In genomic region chr9:58805601-58806318, GRCm38 (mm10) we compare ENCODE assay signal across 8 mouse cellular contexts. TPM values are rescaled to one million over a fixed set of nuclear protein-coding genes. Genes with fewer than 3 reads are reported as not detected.
DNase-seq lines count a peak whose midpoint lies in the region; ATAC-seq lines count a peak whose summit lies in the region.

No protein-coding gene starts in this region.

- H3K4me2 ChIP-seq in embryonic facial prominence, embryonic 12.5 days (replicated peaks): peak overlapping the region; percentile 51
- H3K4me2 ChIP-seq in heart, embryonic 14.5 days (ENCODE audit: low read length): peak overlapping the region; percentile 54
- peak overlapping the region; percentile 49 for H3K4me2 ChIP-seq in kidney, embryonic 16.5 days (replicated peaks; ENCODE audit: low read depth, low read length)

- DNase-seq in left cerebral cortex, postnatal 25 days (ENCODE audit: low spot score in 2 of 2): peak; percentile 14 to 60
- DNase-seq in left cerebral cortex, adult 11 months (ENCODE audit: low spot score): no peak
- peak; percentile 73 for DNase-seq in lung, postnatal 14 days
- peak; percentile 59 for DNase-seq in ovary, postnatal 14 days (ENCODE audit: low spot score)
- DNase-seq in frontal cortex, postnatal 36 days (ENCODE audit: low spot score in 2 of 2): no peak

- 0 out of 2 replicates have a peak overlapping the region, but pooled peaks have one; percentile 23 for H3K27ac ChIP-seq in embryonic facial prominence, embryonic 12.5 days
- H3K27ac ChIP-seq in heart, embryonic 14.5 days (replicated peaks in 1 of 2; ENCODE audit: control insufficient read depth in 1 of 2, insufficient read depth in 1 of 2, low read depth in 2 of 2, low read length in 2 of 2): peak overlapping the region; percentile 30 to 49; a peak in 2 of 4 replicates
- no peak overlapping the region for H3K27ac ChIP-seq in kidney, embryonic 16.5 days (ENCODE audit: low read length)

- 0 out of 2 replicates have a peak overlapping the region, but pooled peaks have one; percentile 5 for H3K9ac ChIP-seq in embryonic facial prominence, embryonic 12.5 days
- no peak overlapping the region for H3K9ac ChIP-seq in heart, embryonic 14.5 days (ENCODE audit: low read length)
- H3K9ac ChIP-seq in kidney, embryonic 16.5 days (replicated peaks; ENCODE audit: low read length): 0 out of 2 replicates have a peak overlapping the region, but pooled peaks have one; percentile 3

- 0 out of 2 replicates have a peak, but pooled peaks cover 3% of the 10 kb centered on the region for H3K4me1 ChIP-seq in embryonic facial prominence, embryonic 12.5 days
- peaks cover 56 to 57% of the 10 kb centered on the region in 2 experiments for H3K4me1 ChIP-seq in heart, embryonic 14.5 days (ENCODE audit: control insufficient read depth in 2 of 2, insufficient read depth in 2 of 2, low read length in 2 of 2)
- peaks cover 6% of the 10 kb centered on the region; the same call in 1 of the 2 replicates for H3K4me1 ChIP-seq in kidney, embryonic 16.5 days (ENCODE audit: insufficient read depth, low read length)

- ATAC-seq in embryonic facial prominence, embryonic 12.5 days (ENCODE audit: insufficient number of reproducible peaks, insufficient read depth, low FRiP score, low TSS enrichment): 0 out of 2 replicates have a peak, but pooled peaks have one; percentile 52
- ATAC-seq in heart, embryonic 14.5 days (ENCODE audit: insufficient number of reproducible peaks, insufficient read depth, low FRiP score, low read depth): no peak
- ATAC-seq in kidney, embryonic 16.5 days (ENCODE audit: low FRiP score, low TSS enrichment): peak; percentile 57

- no peaks in the 10 kb centered on the region for H3K9me3 ChIP-seq in embryonic facial prominence, embryonic 12.5 days
- H3K9me3 ChIP-seq in heart, embryonic 14.5 days (ENCODE audit: control insufficient read depth, low read length): no peaks in the 10 kb centered on the region
- H3K9me3 ChIP-seq in kidney, embryonic 16.5 days (ENCODE audit: low read length): no peaks in the 10 kb centered on the region

- 11% methylated on average over 15 of the region's 15 CpGs for WGBS in embryonic facial prominence, embryonic 12.5 days
- 7% methylated on average over 15 of the region's 15 CpGs for WGBS in heart, embryonic 14.5 days
- WGBS in kidney, embryonic 16.5 days: 9% methylated on average over 15 of the region's 15 CpGs

- intact Hi-C loops in left cerebral cortex, postnatal 25 days (cut with DNase I): no loop called here

- no peaks in the 10 kb centered on the region for H3K27me3 ChIP-seq in embryonic facial prominence, embryonic 12.5 days
- no peaks in the 10 kb centered on the region for H3K27me3 ChIP-seq in heart, embryonic 14.5 days (ENCODE audit: control insufficient read depth, insufficient read depth, low read length)
- H3K27me3 ChIP-seq in kidney, embryonic 16.5 days (ENCODE audit: insufficient read depth, low read length): no peaks in the 10 kb centered on the region

- no peaks in the 10 kb centered on the region for H3K36me3 ChIP-seq in embryonic facial prominence, embryonic 12.5 days
- no peaks in the 10 kb centered on the region for H3K36me3 ChIP-seq in heart, embryonic 14.5 days (ENCODE audit: control insufficient read depth, insufficient read depth, low read length)
- H3K36me3 ChIP-seq in kidney, embryonic 16.5 days (ENCODE audit: insufficient read depth, low read length): no peaks in the 10 kb centered on the region

- H3K4me3 ChIP-seq in embryonic facial prominence, embryonic 12.5 days: peak overlapping the region; percentile 26
- H3K4me3 ChIP-seq in heart, embryonic 14.5 days (ENCODE audit: control insufficient read depth in 1 of 2, insufficient read depth in 1 of 2, low read depth in 1 of 2, low read length in 2 of 2): peak overlapping the region; percentile 13 to 15; a peak in 3 of 4 replicates
- peak overlapping the region; percentile 17 for H3K4me3 ChIP-seq in kidney, embryonic 16.5 days (ENCODE audit: low read length)

RNA-seq across cellular contexts. Expression of gene Hcn4, which starts 17.5 kb away (rescaled TPM):
- 1 to 10 TPM; 7.2 to 7.8 TPM for total RNA-seq in left cerebral cortex, postnatal 25 days (2021)
- polyA plus RNA-seq in embryonic facial prominence, embryonic 12.5 days (2016; fragmentation: Nextera tagmentation; extraction: Ambion mirVana): 0.62 and 0.64 TPM in 2 replicates
- 2.0 and 3.6 TPM in 2 replicates for polyA plus RNA-seq in heart, embryonic 14.5 days (2014; fragmentation: Nextera tagmentation; extraction: Ambion mirVana)
- 0.34 and 0.39 TPM in 2 replicates for polyA plus RNA-seq in kidney, embryonic 16.5 days (2015; fragmentation: Nextera tagmentation; extraction: Ambion mirVana)

Comparison
In these comparisons a context has a peak if more than half of its experiments do, and no peak if none do; other contexts are left out.
1. DNase-seq: peak in left cerebral cortex, postnatal 25 days (2 of 2), lung, postnatal 14 days (single experiment) and ovary, postnatal 14 days (single experiment); none in left cerebral cortex, adult 11 months (single experiment) and frontal cortex, postnatal 36 days (0 of 2).
2. Peak in every context shown above with its lines, with median percentiles within 50 percentile points of each other: H3K4me2 ChIP-seq and H3K4me3 ChIP-seq.